Mouse (Mus musculus): ENCODE data around the gene Myef2.

GRCm38 (mm10) chr2:125134113-125134512 lies 10.7 kb upstream of the Myef2 start:
- TF ChIP-seq CTCF (conservative IDR thresholded peaks at IDR 0.05; ENCODE audit: insufficient read depth, insufficient read length, low read depth, low read length) (no peak), POLR2A (IDR thresholded peaks at IDR 0.05; ENCODE audit: low read depth, low read length) (no peak)
